Mouse (Mus musculus): ENCODE results near the gene Susd3.

The Susd3 gene

GRCm38 (mm10) chr13:49212711-49213500, 35.6 kb downstream of the Susd3 start:
- DNase-seq (ENCODE audit: low read depth, low spot score): no peak

DNA sequence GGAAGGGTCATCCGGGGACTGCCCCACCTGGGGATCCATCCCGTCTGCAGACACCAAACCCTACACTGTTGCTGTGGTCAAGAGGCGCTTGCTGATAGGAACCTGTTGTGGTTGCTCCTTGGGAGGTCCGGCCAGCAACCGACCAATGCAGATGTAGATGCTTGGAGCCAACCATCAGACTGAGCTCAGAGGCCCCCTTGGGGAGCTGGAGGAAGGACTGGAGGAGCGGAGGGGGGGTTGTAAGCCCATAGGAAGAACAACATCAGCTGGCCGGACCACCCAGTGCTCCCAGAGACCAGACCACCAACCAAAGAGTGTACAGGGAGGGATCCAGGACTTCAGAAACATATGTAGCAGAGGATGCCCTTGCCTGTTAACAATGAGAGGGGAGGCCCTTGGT, 39.2 kb downstream of the Susd3 start:
- no peak for DNase-seq (ENCODE audit: low read depth, low spot score)

DNA sequence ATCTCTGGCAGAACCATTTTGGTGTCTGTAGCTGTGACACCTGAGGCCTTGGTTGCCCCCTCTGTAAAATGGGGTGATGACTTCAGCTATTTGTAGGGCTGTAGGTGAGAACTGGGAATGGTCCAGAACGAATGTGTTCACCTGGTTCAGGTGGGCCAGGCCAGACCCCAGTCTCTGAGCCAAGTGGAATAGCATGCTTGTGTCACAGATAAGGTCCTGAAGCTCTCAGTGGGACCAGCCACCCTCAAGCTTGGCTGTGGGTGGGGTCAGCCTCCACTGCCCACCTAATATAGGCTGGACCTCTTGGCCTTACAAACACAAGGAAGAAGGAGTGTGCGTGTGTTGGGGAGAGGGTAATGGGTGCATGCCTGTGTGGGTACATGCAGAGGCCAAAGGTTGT, 42.2 kb downstream of the Susd3 start:
- DNase-seq (ENCODE audit: low read depth, low spot score): no peak

DNA sequence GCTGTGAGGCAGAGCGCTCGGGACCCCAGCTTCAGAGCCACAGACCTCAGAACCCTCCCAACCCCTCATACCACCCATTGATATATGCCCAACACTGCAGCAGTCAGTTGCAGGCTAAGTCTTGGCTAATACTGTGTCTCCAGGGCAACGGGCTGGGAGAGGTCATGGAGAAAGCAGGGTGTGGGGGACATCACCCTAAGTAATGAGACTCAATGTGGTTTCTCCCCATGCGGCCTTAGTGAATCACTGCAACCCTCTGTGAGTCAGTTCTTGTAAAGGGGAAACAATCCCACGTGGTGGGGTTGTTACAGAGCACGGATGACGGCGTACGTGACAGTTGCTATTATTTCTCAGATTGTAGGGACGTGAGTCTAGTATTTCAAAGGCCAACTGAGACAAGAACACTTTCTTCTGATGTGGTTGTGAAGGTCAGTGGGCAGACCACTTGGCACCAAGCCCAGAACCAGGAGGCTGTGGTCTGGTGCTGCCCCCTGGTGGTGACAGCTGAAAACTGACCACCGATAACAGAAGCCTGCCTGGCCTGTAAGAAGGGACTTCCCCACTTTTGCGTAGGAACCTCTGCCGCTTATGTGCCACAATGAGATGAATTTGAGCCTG, 43.0 kb downstream of the Susd3 start:
- peak; percentile 84 for DNase-seq (ENCODE audit: low read depth, low spot score)

DNA sequence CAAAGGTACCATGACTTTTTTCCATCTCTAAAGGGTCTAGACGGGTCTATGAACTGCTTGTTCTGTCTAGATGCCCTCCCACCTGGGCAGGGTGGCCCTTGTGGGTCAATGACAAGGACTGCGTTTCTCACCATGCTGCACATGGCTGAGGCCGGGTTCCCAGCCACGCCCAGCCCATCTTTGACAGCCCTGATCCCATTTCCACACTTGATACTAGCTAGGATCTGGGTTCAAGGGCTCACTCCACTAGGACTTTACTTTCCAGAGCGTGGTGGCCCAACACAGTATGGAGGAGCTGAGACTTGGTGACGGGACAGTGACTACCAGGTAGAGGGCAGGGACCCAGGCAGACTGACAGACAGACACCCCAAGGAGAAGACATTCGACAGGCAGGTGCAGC, 46.0 kb downstream of the Susd3 start:
- DNase-seq (ENCODE audit: low read depth, low spot score): no peak

DNA sequence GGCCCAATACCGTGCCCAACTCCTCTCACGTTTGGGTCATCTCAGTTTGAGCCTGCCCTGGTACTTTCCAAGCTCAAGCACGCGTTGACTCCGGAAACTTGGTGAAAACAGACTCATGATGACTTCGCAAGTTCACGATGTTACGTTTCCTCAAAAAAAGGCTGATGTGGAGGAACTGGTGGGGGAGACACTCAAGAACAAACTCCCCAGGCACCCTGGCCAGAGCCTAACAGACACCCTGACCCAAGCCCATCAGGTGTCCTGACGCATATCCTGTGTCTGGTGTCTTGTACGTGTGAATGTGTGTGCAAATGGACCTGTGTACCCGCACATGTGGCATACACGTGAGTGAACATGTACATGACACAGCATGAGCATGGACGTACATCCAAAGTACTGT, 47.8 kb downstream of the Susd3 start:
- DNase-seq (ENCODE audit: low read depth, low spot score): no peak

DNA sequence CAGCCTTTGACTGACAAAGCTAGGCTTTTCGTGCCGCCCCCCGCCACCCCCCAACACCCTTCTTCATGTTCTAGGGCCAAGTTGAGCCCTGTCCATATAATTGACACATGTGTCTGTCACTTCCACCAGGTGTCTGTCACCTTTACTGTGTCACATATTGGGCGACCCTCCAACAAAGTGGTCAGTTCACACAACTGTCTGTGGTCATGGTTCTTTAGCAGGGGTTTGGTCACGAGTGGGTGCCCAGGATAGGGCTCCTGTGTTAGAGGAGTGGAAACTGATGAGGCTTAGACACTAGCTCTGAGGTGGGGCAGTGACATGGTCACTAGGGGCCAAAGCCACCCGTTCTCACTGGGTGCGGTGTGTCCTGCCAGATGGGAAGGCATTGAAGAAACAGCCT, 48.6 kb downstream of the Susd3 start:
- no peak for DNase-seq (ENCODE audit: low read depth, low spot score)

DNA sequence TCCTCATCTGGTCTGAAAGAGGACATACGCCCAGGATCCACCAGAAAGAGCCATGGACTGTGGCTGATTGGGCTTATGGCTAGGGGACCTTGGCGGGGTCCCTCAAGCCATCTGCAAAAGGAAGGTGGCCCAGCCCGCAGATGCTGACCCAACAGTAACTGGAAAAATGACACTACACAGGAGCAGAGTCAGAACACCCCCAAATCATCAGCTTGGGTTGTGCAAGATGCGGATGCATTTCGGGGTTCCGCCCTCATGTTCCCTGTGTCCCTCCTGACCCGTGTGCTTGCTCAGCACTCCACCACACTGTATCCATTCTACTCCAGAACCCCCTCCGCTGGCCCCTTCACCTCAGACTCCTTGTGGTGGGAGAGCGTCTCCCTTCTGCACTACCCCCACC, 49.8 kb downstream of the Susd3 start:
- no peak for DNase-seq (ENCODE audit: low read depth, low spot score)

DNA sequence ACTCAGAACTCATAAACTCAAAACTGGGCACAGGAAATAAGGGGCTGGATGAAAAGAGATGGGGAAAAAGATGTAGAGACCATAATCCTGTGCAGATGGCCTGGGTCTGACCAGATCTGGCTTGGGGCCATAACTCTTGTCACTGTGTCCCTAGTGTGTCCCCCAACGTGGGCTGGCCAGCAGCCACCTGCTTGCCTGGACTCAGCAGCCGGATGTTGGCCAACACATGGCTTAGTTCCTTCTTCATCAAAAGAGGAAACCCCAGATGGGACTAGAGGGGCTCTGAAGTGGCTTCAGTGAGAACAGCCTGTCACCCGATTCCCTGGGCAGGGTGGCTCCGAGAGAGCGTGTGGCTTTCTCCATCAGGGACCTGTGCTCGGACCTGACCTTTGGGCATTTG, 51.7 kb downstream of the Susd3 start:
- DNase-seq (ENCODE audit: low read depth, low spot score): peak; percentile 56

DNA sequence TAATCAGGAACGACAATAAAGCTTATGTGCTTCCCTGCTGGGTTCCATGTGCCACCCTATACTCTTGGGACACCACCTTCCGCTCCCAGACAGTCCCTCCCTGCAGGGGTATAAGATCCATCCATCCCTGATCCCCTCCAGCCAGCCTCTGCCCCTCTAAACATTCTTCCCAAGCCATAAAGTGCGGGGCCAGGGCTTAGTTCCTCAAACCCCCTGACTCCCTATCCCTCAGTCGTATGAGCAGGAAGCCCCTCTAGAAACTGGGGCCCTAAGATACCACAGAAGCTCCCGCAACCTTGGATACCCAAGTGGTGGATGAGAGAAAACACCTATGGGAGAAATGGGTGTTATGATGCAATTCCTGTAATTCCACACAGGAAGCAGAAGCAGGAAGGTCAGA, 52.3 kb downstream of the Susd3 start:
- no peak for DNase-seq (ENCODE audit: low read depth, low spot score)

DNA sequence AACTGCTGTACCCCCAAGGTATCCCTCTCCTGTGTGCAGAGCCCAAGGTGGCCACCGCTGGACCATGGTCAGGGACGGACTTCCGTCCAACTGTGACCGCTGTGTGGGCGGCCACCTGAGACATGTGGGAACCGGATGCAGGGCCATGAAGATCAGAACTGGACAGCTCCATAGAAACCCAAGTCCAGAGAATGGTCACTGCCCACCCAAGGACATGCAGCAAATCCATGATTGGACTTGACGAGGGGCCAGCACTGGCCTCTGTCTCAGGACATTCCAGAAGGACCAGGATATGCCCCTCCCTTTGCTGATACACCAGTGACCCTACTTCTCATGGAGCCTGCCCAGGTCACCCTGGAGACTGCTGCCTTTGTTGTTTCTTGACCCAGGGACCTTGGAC, 52.9 kb downstream of the Susd3 start:
- no peak for DNase-seq (ENCODE audit: low read depth, low spot score)

DNA sequence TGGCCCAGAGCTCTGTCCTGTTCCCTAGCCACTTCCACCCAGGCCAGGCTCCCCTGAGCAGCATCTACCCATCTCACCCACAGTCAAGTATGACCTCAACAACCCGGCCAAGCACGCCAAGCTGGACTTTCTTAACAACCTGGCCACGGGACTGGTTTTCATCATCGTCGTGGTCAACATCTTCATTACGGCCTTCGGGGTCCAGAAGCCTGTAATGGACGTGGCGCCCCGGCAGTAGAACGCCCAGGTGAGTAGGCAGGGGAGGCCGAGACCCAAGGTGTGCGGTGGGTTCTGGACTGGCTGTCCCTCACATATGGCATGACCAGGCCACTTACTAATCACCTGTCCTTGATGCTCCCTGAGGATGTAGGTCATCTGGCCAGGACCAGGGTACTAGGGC, 53.7 kb downstream of the Susd3 start:
- DNase-seq (ENCODE audit: low read depth, low spot score): no peak

DNA sequence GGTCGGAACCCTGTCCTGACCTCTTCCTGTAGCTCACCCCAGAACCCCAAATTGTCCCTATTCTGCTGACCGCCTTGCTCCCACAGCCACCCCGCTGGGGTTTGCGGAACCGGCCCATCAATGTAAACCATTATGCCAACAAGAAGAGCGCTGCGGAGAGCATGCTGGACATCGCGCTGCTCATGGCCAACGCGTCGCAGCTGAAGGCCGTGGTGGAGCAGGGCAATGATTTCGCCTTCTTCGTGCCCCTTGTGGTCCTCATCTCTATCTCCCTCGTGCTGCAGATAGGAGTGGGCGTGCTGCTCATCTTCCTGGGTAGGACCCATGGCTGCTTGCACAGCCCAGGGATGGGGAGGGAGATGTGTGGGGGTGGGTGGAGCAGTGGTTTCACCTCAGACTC, 54.9 kb downstream of the Susd3 start:
- no peak for DNase-seq (ENCODE audit: low read depth, low spot score)

- no peak for DNase-seq (ENCODE audit: low read depth, low spot score)
Measured at GRCm38 (mm10) chr13:49192156-49192855, 56.2 kb downstream of the Susd3 start.

DNA sequence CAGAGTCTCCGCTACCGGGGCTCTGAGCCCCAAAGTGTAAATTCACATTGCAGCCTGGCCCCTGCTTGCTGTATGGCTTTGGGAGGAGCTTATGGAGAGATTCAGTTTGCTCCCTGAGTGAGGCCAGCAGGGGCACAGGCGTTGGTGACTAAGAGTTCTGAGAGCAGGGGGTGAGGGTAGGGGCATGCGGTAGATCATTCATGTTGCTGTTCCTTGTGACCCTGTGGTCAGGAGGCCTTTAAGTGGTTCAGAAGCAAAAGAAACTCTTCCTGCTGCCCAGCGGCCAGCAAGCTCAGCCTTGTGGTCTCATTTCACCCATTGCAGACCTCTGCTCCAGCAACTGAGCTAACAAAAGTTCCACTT, 56.9 kb downstream of the Susd3 start:
- DNase-seq (ENCODE audit: low read depth, low spot score): no peak

DNA sequence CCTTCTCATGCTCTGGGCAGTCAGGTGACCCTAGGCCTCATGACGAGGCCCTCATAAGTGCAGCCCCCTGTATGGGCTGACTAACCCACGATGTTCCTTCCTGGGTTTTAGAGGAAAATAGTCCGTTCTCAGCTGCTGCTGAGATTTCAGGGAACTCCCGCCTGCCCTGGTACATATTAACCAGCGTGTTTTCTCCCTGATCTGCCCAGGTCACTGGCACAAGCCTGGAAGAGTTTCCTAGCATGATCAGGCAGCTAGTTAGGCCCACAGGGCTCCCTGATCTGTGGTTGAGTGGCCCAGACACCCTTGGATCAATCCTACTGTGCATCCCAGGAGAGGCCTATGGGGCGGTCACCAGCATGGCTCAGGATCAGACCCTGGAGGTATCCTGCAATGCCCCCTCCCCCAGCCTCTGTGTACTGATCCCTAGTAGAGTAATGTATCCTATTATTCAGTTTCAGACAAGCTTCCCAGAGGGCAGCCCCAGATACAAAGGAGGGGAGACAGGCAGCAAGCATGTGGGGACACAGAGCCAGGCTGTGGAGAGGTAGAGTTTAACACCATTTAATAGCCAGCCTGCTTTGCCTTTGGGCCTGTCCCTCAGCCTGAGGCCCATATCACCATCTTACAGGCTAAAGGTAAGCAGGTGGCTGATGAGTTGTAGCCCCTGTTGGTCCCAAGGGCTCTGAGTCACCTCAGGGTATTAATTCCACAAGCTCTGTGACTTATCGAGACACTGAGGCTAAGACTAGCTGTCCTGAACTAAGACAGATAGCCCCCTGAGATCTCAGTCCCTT, 57.4 kb downstream of the Susd3 start:
- no peak for DNase-seq (ENCODE audit: low read depth, low spot score)

GRCm38 (mm10) chr13:49189970-49190870, 58.3 kb downstream of the Susd3 start:
- no peak for DNase-seq (ENCODE audit: low read depth, low spot score)

- no peak for DNase-seq (ENCODE audit: low read depth, low spot score)
Measured at GRCm38 (mm10) chr13:49188966-49189360, 59.5 kb downstream of the Susd3 start.

DNA sequence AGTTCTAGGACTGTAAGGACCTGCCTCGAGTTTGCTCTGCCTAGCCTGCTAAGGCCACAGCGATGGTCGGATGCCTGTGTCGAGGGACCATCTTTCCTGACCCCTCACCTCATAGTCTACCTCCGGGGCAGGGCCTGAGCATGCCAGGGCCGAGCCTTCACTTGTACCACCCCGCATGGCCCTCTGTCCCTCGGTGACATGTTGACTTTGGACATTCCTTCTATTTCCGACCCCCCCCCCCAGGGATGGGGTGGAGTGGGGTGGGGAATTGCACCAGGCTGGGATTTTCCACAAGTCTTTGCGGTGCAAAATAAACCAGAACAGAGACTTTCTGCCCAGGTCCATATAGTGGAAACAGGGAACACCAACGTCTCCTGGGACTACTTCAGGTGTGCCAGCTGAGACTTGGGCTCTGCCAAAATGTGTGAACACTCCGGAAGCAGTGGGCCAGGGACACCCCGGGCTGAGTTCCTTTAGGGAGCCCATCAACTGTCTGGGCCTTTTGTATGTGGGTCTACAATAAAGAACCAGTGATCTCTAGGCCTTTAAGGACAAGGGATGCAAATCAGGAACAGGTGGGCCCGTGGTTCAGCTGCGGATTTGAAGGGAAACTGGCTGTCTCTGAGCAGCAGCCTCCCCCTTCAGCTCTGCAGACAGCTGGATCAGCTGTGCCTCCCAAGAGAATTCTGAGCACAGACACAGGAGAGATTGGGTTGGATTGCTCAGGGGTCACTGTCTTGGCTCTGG, 60.1 kb downstream of the Susd3 start:
- DNase-seq (ENCODE audit: low read depth, low spot score): peak; percentile 44
